Mouse (Mus musculus): ENCODE data around the gene Olfr853.

The Olfr853 gene

GRCm38 (mm10) chr9:19540976-19541375 lies at the start of gene Olfr853:
TSS of gene Olfr853 (minus strand) at chr9:19541076.
- no peak for DNase-seq (ENCODE audit: low read depth, low spot score)

GRCm38 (mm10) chr9:19582317-19582716 lies 41.4 kb upstream of the Olfr853 start, which contains the start of gene Olfr855:
TSS of gene Olfr855 (plus strand) at chr9:19582617.
- DNase-seq (ENCODE audit: low read depth, low spot score) = no peak

- DNase-seq (ENCODE audit: low read depth, low spot score) = no peak
These were observed 26.4 kb upstream of the Olfr853 start, which contains the start of gene Olfr854 for GRCm38 (mm10) chr9:19567282-19567681. TSS of gene Olfr854 (minus strand) at chr9:19567382.

GRCm38 (mm10) chr9:19492995-19493394 lies 47.9 kb downstream of the Olfr853 start, which contains the start of gene Olfr851:
TSS of gene Olfr851 (plus strand) at chr9:19493295.
- DNase-seq (ENCODE audit: low read depth, low spot score) = no peak

Data from CD4-positive, CD25-positive, alpha-beta regulatory T cell, adult 2 months (primary cell).